Mouse (Mus musculus) ES-Bruce4 (cell line): ENCODE measurements at regions not wholly inside any gene's neighbourhood (a gene's known extent, or its start where the extent isn't known, plus 50 kb on each side); places are given as distances from the start of the nearest gene placed in this dataset.

Source experiments
- CTCF ChIP-seq: IDR thresholded peaks from one replicate; pipeline ENCODE4 v1.8.1; 2011; ENCODE audit warnings: low read depth, low read length
- EP300 ChIP-seq: IDR thresholded peaks from 2 replicates; pipeline ENCODE4 v1.6.1; 2011; ENCODE audit warnings: low read depth, low read length; ENCODE audit not compliant: insufficient read depth
- POLR2A ChIP-seq: IDR thresholded peaks from one replicate; pipeline ENCODE4 v1.8.1; 2011; ENCODE audit warnings: low read length; ENCODE audit not compliant: insufficient read depth

DNA sequence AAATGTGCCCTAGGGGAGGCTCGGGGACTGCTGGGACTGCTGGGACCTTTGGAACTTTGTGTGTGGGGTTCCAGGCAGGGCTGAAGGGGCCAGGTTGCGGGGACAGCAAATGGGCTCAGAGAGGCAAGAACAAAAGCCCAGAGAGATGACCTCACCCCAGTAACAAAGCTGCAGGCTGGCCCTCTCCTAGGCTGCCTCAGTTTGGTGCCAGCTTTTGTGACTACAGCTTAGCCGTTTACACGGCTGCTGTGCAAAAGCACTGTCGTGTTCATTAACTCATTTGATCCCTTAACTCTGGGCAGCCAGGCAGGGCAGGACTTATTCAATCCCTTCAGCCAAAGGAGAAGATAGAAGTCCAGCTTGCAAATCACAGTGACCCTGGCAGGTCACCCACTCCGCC lies 137.3 kb upstream of the Dynlrb2 start:
- TF ChIP-seq CTCF (no peak), POLR2A (no peak), EP300 (no peak)
